Mouse (Mus musculus): ENCODE measurements around the gene Tas1r3. TPM values are rescaled to one million over a fixed set of nuclear protein-coding genes. Genes with fewer than 3 reads are reported as not detected.

Tas1r3 gene
- polyA plus RNA-seq, 1 experiment from 2014 or later = 0.07 TPM

DNA sequence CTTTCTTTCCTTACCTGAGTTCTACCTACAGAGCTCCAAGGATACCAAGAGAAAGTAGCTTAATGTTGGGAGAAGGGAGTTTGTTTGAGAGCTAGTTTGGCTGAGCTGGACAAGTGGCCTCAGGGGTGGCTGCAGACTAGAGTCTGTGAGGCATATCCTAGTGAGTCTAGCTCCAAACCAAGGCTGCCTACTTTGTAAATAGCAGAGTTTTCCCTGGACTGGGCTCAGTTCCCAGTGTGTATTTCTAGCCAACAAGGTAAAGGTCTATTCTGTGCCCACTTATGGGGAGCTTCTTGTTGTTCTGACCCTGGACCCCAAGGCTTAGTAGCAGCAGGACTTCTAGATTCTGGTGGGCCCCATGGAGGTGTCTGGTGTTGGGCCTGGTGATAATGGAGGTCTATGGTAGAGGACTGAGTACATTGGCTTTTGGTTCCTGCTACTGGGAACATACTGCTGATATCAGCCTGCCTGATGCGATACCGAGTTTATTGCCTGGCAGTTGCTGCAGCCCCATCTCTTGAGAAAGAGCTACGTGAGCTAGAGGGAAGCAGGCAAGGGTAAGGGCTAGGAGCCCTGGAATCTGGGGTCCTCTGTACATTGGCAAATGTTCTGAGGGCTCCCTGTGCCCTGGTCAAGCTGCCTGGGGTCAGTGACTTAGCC, 13.2 kb downstream of the Tas1r3 start:
- Histone ChIP-seq H3K27me3 (replicated peaks) (0 out of 2 replicates have a peak, but pooled peaks cover 5% of the 10 kb centered on the region), H3K4me1 (peaks cover 42% of the 10 kb centered on the region), H3K36me3 (peaks cover 19% of the 10 kb centered on the region), H3K9ac (no peak overlapping the region), H3K4me3 (no peak overlapping the region), H3K4me2 (peak overlapping the region; percentile 99; the same call in 1 of the 2 replicates), H3K9me3 (replicated peaks) (no peaks in the 10 kb centered on the region), H3K27ac (no peak overlapping the region)
- no peak for ATAC-seq
- 73% methylated on average over 3 of the region's 3 CpGs for WGBS (ENCODE audit: insufficient replicate concordance)

DNA sequence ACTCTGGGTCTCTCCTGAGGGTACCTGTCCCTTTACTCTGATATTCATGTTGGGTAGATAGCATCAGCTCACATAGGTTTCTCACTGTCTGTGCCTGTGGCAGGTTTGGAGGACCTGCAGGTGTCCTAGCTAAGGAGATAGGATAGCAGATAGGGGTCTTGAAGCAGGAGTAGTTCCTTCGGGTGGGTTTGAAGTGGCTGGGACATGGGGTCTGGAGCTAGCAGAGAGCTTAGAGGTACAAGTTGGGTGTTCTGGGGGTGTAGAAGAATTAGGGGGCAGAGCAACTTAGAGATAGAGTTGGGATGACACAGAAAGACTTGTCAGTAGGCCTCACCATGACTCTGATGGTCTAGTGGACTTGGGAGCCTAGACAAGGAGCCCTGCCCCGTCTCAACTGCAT, 13.8 kb downstream of the Tas1r3 start:
- Histone ChIP-seq H3K36me3 (peaks cover 14% of the 10 kb centered on the region), H3K4me3 (no peak overlapping the region), H3K9me3 (replicated peaks) (no peaks in the 10 kb centered on the region), H3K27me3 (replicated peaks) (0 out of 2 replicates have a peak, but pooled peaks cover 5% of the 10 kb centered on the region), H3K4me2 (peak overlapping the region; percentile 99), H3K9ac (no peak overlapping the region), H3K27ac (no peak overlapping the region), H3K4me1 (peaks cover 42% of the 10 kb centered on the region)
- 74% methylated on average over 2 of the region's 2 CpGs for WGBS (ENCODE audit: insufficient replicate concordance)
- ATAC-seq = no peak

DNA sequence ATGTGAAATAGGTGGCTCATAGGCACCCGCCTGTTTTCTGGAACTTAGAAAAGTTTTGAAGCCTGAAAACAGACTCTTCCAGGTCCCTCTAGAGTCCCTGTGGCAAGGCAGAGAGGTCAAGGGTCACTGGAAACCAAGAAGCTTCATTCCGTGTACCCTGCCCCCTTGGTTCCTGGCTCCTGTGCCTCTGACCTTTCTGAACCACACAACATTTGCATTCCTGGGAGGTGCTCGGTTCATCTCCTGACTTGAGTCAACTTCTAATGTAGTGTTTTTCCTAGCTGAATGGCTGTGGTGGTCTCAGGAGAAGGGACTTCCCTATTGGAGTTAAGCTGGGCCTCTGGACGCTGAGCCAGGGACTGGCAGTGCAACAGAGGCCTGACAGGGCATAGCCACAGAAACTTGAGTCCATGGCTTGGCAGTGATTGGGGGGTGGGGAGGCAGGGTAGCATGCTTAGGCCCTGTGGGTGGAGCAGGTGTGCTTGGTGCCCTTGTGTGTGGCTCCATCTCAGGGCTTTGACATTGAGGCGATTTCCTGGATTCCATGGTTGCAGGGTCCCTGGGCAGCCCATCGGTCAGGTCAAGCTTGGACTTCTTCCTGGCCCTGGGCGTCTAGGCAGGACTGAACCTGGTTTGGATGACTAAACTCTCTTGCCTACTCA, 14.6 kb downstream of the Tas1r3 start:
- WGBS (ENCODE audit: insufficient replicate concordance) = 60% methylated on average over 7 of the region's 7 CpGs

DNA sequence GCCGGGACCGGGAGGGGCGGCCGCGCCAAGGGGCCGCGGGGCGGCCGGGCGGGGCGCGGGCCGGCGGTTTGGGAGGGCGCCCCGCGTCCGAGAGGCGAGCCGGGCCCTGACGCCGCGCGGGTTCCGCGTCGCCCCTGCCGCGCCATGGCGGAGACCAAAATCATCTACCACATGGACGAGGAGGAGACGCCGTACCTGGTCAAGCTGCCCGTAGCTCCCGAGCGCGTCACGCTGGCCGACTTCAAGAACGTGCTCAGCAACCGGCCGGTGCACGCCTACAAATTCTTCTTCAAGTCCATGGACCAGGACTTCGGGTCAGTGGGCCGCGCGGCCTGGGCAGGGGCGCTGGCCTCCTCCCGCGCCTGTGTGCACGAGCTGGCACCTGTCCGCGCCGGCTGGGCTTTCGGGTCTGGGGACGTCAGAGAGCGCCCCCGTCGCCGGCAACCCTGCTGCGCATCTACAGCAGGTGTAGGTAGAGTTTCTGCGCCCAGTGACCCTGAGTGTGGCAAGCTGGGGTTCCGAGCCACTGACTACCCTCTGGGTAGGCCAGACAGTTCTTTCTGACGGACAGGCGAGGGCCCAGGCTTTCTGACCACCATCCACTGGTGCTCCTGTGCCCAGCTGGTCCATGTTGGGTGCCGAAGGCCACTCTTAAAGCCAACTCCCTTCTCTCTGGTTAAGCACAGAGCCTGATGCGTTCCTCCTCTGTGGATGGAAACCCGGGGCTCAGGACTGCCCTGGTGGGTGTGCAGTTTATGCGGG, 15.4 kb downstream of the Tas1r3 start:
- peak overlapping the region; percentile 99 for H3K4me2 ChIP-seq
- WGBS (ENCODE audit: insufficient replicate concordance) = 2% methylated on average over 61 of the region's 69 CpGs
- H3K27ac ChIP-seq = peak overlapping the region; percentile 81

More for the DNA sequence above, 14.6 kb downstream of the Tas1r3 start:
- no peak for ATAC-seq
- H3K9ac ChIP-seq = peak overlapping the region; percentile 91
- H3K4me1 ChIP-seq = peaks cover 42% of the 10 kb centered on the region
- H3K9me3 ChIP-seq (replicated peaks) = no peaks in the 10 kb centered on the region
- H3K27ac ChIP-seq = no peak overlapping the region
- peak overlapping the region; percentile 99 for H3K4me2 ChIP-seq
- H3K36me3 ChIP-seq = peaks cover 5% of the 10 kb centered on the region
- H3K4me3 ChIP-seq = peak overlapping the region; percentile 90
- peaks cover 7% of the 10 kb centered on the region for H3K27me3 ChIP-seq (replicated peaks)

GRCm38 (mm10) chr4:155846871-155847578, 16.1 kb downstream of the Tas1r3 start, which contains the start of gene Dvl1:
TSS of gene Dvl1 (plus strand) at chr4:155847402.
- Histone ChIP-seq H3K27me3 (replicated peaks) (peaks cover 23% of the 10 kb centered on the region), H3K27ac (peak within 1 kb of the TSS; percentile 81), H3K4me1 (peaks cover 42% of the 10 kb centered on the region), H3K9me3 (replicated peaks) (no peaks in the 10 kb centered on the region), H3K36me3 (no peaks in the 10 kb centered on the region), H3K9ac (peak within 1 kb of the TSS; percentile 91), H3K4me2 (peak within 1 kb of the TSS; percentile 99), H3K4me3 (peak within 1 kb of the TSS; percentile 90)
- peak; percentile 93 for ATAC-seq
- WGBS (ENCODE audit: insufficient replicate concordance) = 4% methylated on average over 43 of the region's 65 CpGs

More for the DNA sequence above, 15.4 kb downstream of the Tas1r3 start:
- Histone ChIP-seq H3K9ac (peak overlapping the region; percentile 91), H3K27me3 (replicated peaks) (peaks cover 15% of the 10 kb centered on the region), H3K36me3 (no peaks in the 10 kb centered on the region), H3K4me3 (peak overlapping the region; percentile 90), H3K9me3 (replicated peaks) (no peaks in the 10 kb centered on the region), H3K4me1 (peaks cover 42% of the 10 kb centered on the region)
- ATAC-seq = peak; percentile 70

- 73% methylated on average over 5 of the region's 5 CpGs for WGBS (ENCODE audit: insufficient replicate concordance)
- Histone ChIP-seq H3K9me3 (replicated peaks) (no peaks in the 10 kb centered on the region), H3K4me3 (no peak overlapping the region), H3K9ac (no peak overlapping the region), H3K4me1 (peaks cover 45% of the 10 kb centered on the region), H3K36me3 (no peaks in the 10 kb centered on the region), H3K27ac (no peak overlapping the region), H3K4me2 (no peak overlapping the region), H3K27me3 (replicated peaks) (peaks cover 51% of the 10 kb centered on the region)
- no peak for ATAC-seq
Measured at GRCm38 (mm10) chr4:155843231-155843630, 19.9 kb downstream of the Tas1r3 start.

DNA sequence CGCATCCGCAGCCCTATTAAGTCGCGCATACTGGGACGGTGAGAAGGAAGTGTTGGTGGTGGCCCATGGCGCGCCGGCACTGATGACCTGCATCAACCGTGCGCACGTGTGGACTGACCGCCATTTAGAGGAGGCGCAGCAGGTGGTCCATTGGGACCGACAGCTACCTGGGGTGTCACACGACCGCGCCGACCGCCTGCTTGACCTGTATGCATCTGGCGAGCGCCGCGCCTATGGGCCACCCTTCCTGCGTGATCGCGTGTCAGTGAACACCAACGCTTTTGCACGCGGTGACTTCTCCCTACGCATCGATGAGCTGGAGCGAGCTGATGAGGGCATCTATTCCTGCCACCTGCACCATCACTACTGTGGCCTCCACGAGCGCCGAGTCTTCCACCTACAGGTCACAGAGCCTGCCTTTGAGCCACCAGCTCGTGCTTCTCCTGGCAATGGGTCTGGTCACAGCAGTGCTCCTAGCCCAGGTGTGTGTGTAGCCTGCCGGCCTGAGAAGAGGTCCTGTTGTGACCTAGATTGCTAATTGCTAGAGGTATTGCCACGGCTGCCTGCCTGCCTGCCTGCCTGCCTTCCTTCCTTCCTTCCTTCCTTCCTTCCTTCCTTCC, 21.4 kb downstream of the Tas1r3 start:
- Histone ChIP-seq H3K27ac (no peak overlapping the region), H3K27me3 (replicated peaks) (peaks cover 51% of the 10 kb centered on the region), H3K9me3 (replicated peaks) (no peaks in the 10 kb centered on the region), H3K9ac (no peak overlapping the region), H3K4me2 (peak overlapping the region; percentile 95), H3K36me3 (no peaks in the 10 kb centered on the region), H3K4me1 (peaks cover 46% of the 10 kb centered on the region), H3K4me3 (peak overlapping the region; percentile 66)
- WGBS (ENCODE audit: insufficient replicate concordance) = 39% methylated on average over 38 of the region's 38 CpGs
- ATAC-seq = peak; percentile 1; the same call in 1 of the 2 replicates

DNA sequence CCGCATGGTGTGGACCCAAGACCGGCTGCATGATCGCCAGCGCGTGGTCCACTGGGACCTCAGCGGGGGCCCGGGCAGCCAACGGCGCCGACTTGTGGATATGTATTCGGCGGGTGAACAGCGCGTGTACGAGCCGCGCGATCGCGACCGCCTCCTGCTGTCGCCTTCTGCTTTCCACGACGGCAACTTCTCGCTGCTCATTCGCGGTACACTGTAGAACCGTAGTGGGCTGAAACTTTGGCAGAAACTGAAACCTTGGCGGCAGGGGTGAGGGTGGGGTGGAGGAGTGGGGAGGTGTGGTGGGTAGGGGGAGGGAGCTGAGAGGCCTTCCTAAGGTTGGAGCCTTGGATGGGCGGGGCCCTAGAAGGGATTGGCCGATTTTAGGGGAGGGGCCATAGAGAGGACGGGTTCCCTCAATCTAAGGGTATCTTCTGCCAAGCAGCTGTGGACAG, 22.1 kb downstream of the Tas1r3 start:
- Histone ChIP-seq H3K4me1 (peaks cover 41% of the 10 kb centered on the region), H3K36me3 (no peaks in the 10 kb centered on the region), H3K9me3 (replicated peaks) (no peaks in the 10 kb centered on the region), H3K27ac (peak overlapping the region; percentile 51; the same call in 1 of the 2 replicates), H3K4me3 (peak overlapping the region; percentile 66), H3K27me3 (replicated peaks) (peaks cover 51% of the 10 kb centered on the region), H3K4me2 (peak overlapping the region; percentile 95), H3K9ac (peak overlapping the region; percentile 73)
- peak; percentile 85 for ATAC-seq
- under 1% methylated on average over 32 of the region's 32 CpGs for WGBS (ENCODE audit: insufficient replicate concordance)

- WGBS (ENCODE audit: insufficient replicate concordance) = 23% methylated on average over 8 of the region's 8 CpGs
- no peaks in the 10 kb centered on the region for H3K36me3 ChIP-seq
- H3K9me3 ChIP-seq (replicated peaks) = no peaks in the 10 kb centered on the region
- H3K27ac ChIP-seq = peak overlapping the region; percentile 51; the same call in 1 of the 2 replicates
- H3K4me2 ChIP-seq = peak overlapping the region; percentile 95
- peak overlapping the region; percentile 73 for H3K9ac ChIP-seq
- peaks cover 41% of the 10 kb centered on the region for H3K4me1 ChIP-seq
- H3K27me3 ChIP-seq (replicated peaks) = peaks cover 46% of the 10 kb centered on the region
- H3K4me3 ChIP-seq = peak overlapping the region; percentile 66
- no peak; the same call in 1 of the 2 replicates for ATAC-seq
Measured at GRCm38 (mm10) chr4:155840076-155841002, 22.8 kb downstream of the Tas1r3 start.

DNA sequence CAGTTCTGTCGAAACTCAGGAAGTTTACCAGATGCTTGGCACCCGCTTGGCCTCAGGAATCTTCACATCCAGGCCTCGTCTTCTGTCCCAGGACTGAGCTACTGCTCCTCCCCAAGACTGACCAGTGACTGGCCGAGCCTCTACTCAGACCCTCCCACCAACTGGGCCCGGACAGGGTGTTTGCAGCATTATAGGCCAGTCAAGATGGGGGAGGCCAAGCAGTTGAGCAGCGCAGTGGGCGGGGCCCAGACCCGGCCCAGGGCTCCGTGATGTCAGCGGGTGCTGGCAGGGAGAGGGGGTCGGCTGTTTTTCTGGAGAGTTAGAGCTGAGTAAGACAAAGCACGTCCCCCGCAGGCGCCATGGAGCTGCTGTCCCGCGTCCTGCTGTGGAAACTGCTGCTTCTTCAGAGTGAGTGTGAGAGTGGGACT, 23.7 kb downstream of the Tas1r3 start, which contains the start of gene Mxra8:
TSS of gene Mxra8 (plus strand) at position 198 of the 428 bp plus-strand sequence.
- H3K4me3 ChIP-seq = peak within 1 kb of the TSS; percentile 66
- no peaks in the 10 kb centered on the region for H3K36me3 ChIP-seq
- peaks cover 46% of the 10 kb centered on the region for H3K27me3 ChIP-seq (replicated peaks)
- H3K4me2 ChIP-seq = peak within 1 kb of the TSS; percentile 95
- WGBS (ENCODE audit: insufficient replicate concordance) = 18% methylated on average over 16 of the region's 16 CpGs
- ATAC-seq = peak; percentile 48
- no peaks in the 10 kb centered on the region for H3K9me3 ChIP-seq (replicated peaks)
- 0 out of 2 replicates have a peak within 1 kb of the TSS, but pooled peaks have one; percentile 36 for H3K27ac ChIP-seq
- H3K4me1 ChIP-seq = peaks cover 41% of the 10 kb centered on the region
- peak within 1 kb of the TSS; percentile 73 for H3K9ac ChIP-seq
